Mouse (Mus musculus) liver, postnatal 0 days (tissue): ENCODE measurements around the gene Neu1.
"Not testable (repeated sequence)": the region's sequence is repeated elsewhere in the genome, so short reads cannot be mapped to it uniquely, and the experiment has no call there.

Source experiments
- CTCF ChIP-seq: sonication (generic); IDR thresholded peaks from 2 replicates; pipeline ENCODE4 v1.5.1; 2016; ENCODE audit warnings: antibody characterized with exemption, low read depth
- EP300 ChIP-seq: IDR thresholded peaks from 2 replicates; pipeline ENCODE4 v1.6.1; 2016; ENCODE audit warnings: antibody characterized with exemption, low read depth, mild to moderate bottlenecking

GRCm38 (mm10) chr17:34959130-34959778 lies 28.2 kb downstream of the Neu1 start, which contains the start of gene Hspa1b:
- not testable (repeated sequence) for TF ChIP-seq EP300, CTCF
